Mouse (Mus musculus) testis, adult 2 months (tissue): ENCODE data around the gene Vwa5b2.

ENCODE experiments used
- CTCF ChIP-seq: fragments of 200-500 bp; IDR thresholded peaks from 2 replicates; pipeline ENCODE4 v1.5.1; 2012; ENCODE audit warnings: low read depth, mild to moderate bottlenecking, inconsistent platforms, low read length, moderate library complexity; ENCODE audit not compliant: control insufficient read depth, insufficient read depth, insufficient replicate concordance
- POLR2A ChIP-seq: fragments of 200-500 bp; IDR thresholded peaks from 2 replicates; pipeline ENCODE4 v1.6.1; 2012; ENCODE audit warnings: low read depth, mild to moderate bottlenecking, inconsistent platforms, low read length, moderate library complexity; ENCODE audit not compliant: control insufficient read depth

- no peak for TF ChIP-seq CTCF
- no peak for TF ChIP-seq POLR2A
Observed at GRCm38 (mm10) chr16:20643911-20644310, 54.6 kb downstream of the Vwa5b2 start.
